Mouse (Mus musculus) limb, embryonic 14.5 days (tissue): ENCODE results near the gene Marveld1. TPM values are rescaled to one million over a fixed set of nuclear protein-coding genes. Genes with fewer than 3 reads are reported as not detected.

ENCODE experiments used
- ATAC-seq: fragments of 200-750 bp; cut with Nextera tagmentation; 2 replicates; pipeline ENCODE4 v1.8.0; 2017; ENCODE audit warnings: low read depth, moderate number of reproducible peaks, moderate TSS enrichment; ENCODE audit not compliant: low FRiP score
- DNase-seq: peaks from one replicate; pipeline ENCODE4 v3.0.0-alpha.2; 2015; ENCODE audit warnings: low spot score
- H3K27ac ChIP-seq: fragments of 300-500 bp; sonication (generic); replicated peaks from 2 replicates; pipeline ENCODE4 v1.5.1; 2014; ENCODE audit warnings: low read depth, mild to moderate bottlenecking, low read length, moderate library complexity, mixed read lengths
- H3K27me3 ChIP-seq: fragments of 300-500 bp; sonication (generic); 2 replicates; pipeline ENCODE4 v1.6.1; 2014; ENCODE audit warnings: low read length, mixed read lengths; ENCODE audit not compliant: control insufficient read depth, insufficient read depth
- H3K36me3 ChIP-seq: fragments of 300-500 bp; sonication (generic); 2 replicates; pipeline ENCODE4 v1.6.1; 2014; ENCODE audit warnings: mild to moderate bottlenecking, low read length, moderate library complexity, mixed read lengths; ENCODE audit not compliant: control insufficient read depth, insufficient read depth
- H3K4me1 ChIP-seq: fragments of 300-500 bp; sonication (generic); 2 replicates; pipeline ENCODE4 v1.6.1; 2014; ENCODE audit warnings: antibody characterized with exemption, low read length, mixed read lengths; ENCODE audit not compliant: control insufficient read depth, insufficient read depth
- H3K4me2 ChIP-seq: fragments of 300-500 bp; sonication (generic); replicated peaks from 2 replicates; pipeline ENCODE4 v1.6.1; 2014; ENCODE audit warnings: low read depth, mild to moderate bottlenecking, low read length, moderate library complexity; ENCODE audit not compliant: severe bottlenecking
- H3K4me3 ChIP-seq: fragments of 300-500 bp; sonication (generic); replicated peaks from 2 replicates; pipeline ENCODE4 v1.5.1; 2014; ENCODE audit warnings: low read length
- H3K9ac ChIP-seq: fragments of 300-500 bp; sonication (generic); 2 replicates; pipeline ENCODE4 v1.6.1; 2014; ENCODE audit warnings: mild to moderate bottlenecking, low read depth, low read length, moderate library complexity; ENCODE audit not compliant: severe bottlenecking
- H3K9me3 ChIP-seq: fragments of 300-500 bp; sonication (generic); 2 replicates; pipeline ENCODE4 v1.6.1; 2016; ENCODE audit warnings: low read length; ENCODE audit not compliant: control insufficient read depth
- POLR2A ChIP-seq: fragments of 200-500 bp; IDR thresholded peaks from 2 replicates; pipeline ENCODE4 v1.8.0; 2012; ENCODE audit warnings: inconsistent platforms, mild to moderate bottlenecking, moderate library complexity, borderline replicate concordance; ENCODE audit not compliant: insufficient read depth, insufficient read length; ENCODE audit errors: extremely low read depth
- WGBS: fragments of 180-500 bp; shearing (Covaris S2); extraction: QIAGEN DNeasy Blood & Tissue Kit; methylation state at CpG from one replicate; pipeline ENCODE4 v1.1.7; 2014; 5-methylcytosine and 5-hydroxymethylcytosine counted together
- polyA plus RNA-seq, 2 experiments: library from polyadenylated mRNA; depleted of rRNA in 1 of 2; stranded (reverse) in 1 of 2; unstranded in 1 of 2; fragments of >200 nt; fragmentation: Nextera tagmentation in 1 of 2; extraction: Ambion mirVana in 1 of 2; gene quantifications; 2 replicates each; pipeline versions ENCODE4 v1.2.1 to v1.2.3; 2012 to 2014

Gene Marveld1
- polyA plus RNA-seq, 2 experiments, result 25.4 to 105 TPM

DNA sequence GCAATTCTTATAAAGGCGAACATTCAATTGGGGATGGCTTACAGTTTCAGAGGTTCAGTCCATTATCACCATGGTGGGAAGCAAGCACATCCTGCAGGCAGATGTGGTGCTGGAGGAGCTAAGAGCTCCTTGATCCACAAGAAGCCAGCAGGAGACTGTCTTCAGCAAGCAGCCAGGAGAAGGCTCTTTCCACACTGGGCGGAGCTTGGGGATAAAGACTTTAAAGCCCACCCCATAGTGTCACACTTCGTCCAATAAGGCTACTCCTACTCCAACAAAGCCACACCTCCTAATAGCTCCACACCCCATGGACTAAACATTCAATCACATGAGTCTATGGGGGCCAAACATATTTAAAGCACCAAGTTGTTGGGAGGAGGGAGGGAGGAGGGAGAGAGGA is 5.2 kb upstream of the Marveld1 start:
- WGBS, result 84% methylated on average over 3 of the region's 3 CpGs
- H3K27me3 ChIP-seq, result no peaks in the 10 kb centered on the region
- no peak overlapping the region for H3K4me3 ChIP-seq
- DNase-seq, result no peak
- H3K9ac ChIP-seq, result no peak overlapping the region
- TF ChIP-seq POLR2A, result no peak
- no peak for ATAC-seq
- H3K9me3 ChIP-seq, result no peaks in the 10 kb centered on the region
- H3K36me3 ChIP-seq, result no peaks in the 10 kb centered on the region
- H3K27ac ChIP-seq, result no peak overlapping the region
- H3K4me1 ChIP-seq, result peaks cover 8% of the 10 kb centered on the region; the same call in 1 of the 2 replicates
- H3K4me2 ChIP-seq, result no peak overlapping the region

DNA sequence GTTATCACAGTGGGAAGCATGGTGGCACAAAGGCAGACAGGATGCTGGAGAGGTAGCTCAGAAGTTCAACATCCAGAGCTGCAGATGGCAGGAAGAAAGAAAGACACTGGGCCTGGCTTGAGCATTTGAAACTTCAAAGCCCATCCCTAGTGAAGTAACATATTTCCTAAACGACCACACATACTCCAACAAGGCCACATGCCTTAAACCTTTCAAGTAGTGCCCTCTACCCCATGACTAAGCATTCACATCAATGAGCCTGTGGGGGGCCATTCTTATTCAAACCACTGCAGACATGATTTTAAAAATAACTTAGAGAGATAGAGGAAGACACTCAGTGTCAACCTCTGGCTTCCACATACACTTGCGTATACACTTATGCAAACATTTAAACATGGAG is 4.4 kb upstream of the Marveld1 start:
- Histone ChIP-seq H3K4me3 (no peak overlapping the region), H3K4me2 (no peak overlapping the region), H3K27ac (no peak overlapping the region), H3K27me3 (no peaks in the 10 kb centered on the region), H3K9ac (no peak overlapping the region), H3K9me3 (no peaks in the 10 kb centered on the region), H3K4me1 (peaks cover 9% of the 10 kb centered on the region; the same call in 1 of the 2 replicates), H3K36me3 (no peaks in the 10 kb centered on the region)
- 71% methylated on average over 2 of the region's 2 CpGs for WGBS
- no peak for TF ChIP-seq POLR2A
- no peak for DNase-seq
- ATAC-seq, result no peak

DNA sequence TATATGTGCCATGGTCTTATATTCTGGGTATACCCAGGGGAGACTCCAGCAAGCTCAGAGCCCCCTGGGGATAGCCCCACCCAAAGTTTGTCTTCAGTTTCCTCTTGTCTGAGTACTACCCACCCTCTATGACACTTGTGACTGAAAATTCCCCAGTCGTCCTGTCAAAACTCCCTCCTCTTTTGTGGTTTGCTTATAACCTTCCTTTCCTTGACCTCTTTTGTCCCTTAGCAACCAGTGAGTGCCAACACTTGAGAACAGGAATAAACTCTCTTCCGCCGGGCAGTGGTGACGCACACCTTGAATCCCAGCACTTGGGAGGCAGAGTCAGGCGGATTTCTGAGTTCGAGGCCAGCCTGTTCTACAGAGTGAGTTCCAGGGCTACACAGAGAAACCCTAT is 3.1 kb upstream of the Marveld1 start:
- Histone ChIP-seq H3K27me3 (no peaks in the 10 kb centered on the region), H3K4me2 (no peak overlapping the region), H3K4me1 (peaks cover 13% of the 10 kb centered on the region), H3K4me3 (no peak overlapping the region), H3K27ac (no peak overlapping the region), H3K9me3 (no peaks in the 10 kb centered on the region), H3K36me3 (no peaks in the 10 kb centered on the region), H3K9ac (no peak overlapping the region)
- DNase-seq, result no peak
- no peak for ATAC-seq
- no peak for TF ChIP-seq POLR2A
- 59% methylated on average over 6 of the region's 6 CpGs for WGBS

DNA sequence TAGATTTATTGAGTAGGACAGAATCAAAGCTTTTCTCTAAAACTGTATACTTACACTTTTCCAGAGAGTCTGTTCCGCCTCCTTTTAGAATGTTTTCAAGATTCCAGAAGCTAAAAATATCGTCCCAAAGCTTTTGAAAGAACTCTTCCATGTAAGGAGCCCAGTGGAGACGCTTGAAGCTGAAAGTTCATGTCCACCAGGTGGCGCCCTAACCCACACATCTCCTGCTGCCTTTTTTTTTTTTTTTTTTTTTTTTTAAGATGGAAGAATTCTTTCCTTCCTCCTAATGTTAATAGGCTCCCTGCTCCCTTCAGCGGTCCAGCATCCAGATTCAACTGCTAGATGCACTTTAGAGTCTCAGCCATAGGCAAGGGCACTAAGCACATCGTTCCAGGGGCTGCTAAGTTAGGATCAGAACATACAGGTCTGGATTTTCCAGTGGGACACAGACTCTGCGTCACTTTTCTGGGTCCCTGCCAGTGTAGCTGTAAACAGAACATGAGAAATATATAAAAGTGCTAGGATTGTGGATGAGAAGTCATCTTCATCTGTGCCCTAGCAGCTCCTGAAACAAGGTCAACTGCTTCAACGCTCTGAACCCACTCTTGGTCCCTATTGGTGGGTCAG is 2.5 kb upstream of the Marveld1 start:
- no peak overlapping the region for H3K4me2 ChIP-seq
- H3K9me3 ChIP-seq, result no peaks in the 10 kb centered on the region
- WGBS, result 23% methylated on average over 8 of the region's 8 CpGs
- ATAC-seq (no peak), DNase-seq (peak; percentile 87)
- no peaks in the 10 kb centered on the region for H3K27me3 ChIP-seq
- peaks cover 19% of the 10 kb centered on the region for H3K4me1 ChIP-seq
- TF ChIP-seq POLR2A, result no peak
- H3K9ac ChIP-seq, result no peak overlapping the region
- no peak overlapping the region for H3K4me3 ChIP-seq
- H3K36me3 ChIP-seq, result no peaks in the 10 kb centered on the region
- no peak overlapping the region for H3K27ac ChIP-seq

DNA sequence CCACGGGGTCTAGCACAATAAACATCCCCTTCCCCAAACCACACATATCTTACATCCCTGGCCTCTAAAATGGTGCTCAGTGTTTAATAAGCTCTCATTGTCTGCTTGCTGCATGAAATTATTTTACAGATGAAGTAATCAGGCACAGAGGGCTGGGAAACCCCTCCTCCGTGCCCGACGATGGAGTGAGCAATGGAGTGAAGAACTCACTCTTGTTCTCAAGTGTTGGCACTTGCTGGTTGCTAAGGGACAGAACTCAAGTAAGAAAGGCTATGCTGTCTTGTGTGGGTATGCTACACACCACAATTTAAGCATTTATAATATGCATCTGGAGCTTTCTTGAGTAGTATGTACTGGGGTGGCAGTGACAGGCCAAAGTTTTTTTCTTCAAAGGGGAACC is 2.0 kb upstream of the Marveld1 start:
- Histone ChIP-seq H3K36me3 (no peaks in the 10 kb centered on the region), H3K27ac (no peak overlapping the region), H3K4me3 (no peak overlapping the region), H3K9ac (no peak overlapping the region), H3K4me2 (no peak overlapping the region), H3K4me1 (peaks cover 24% of the 10 kb centered on the region), H3K27me3 (no peaks in the 10 kb centered on the region), H3K9me3 (no peaks in the 10 kb centered on the region)
- DNase-seq (no peak), ATAC-seq (no peak)
- TF ChIP-seq POLR2A, result no peak
- 67% methylated on average over 4 of the region's 4 CpGs for WGBS
